Mouse (Mus musculus): ENCODE data around the gene Tuba1b.

GRCm38 (mm10) chr15:98893036-98893435, 41.3 kb downstream of the Tuba1b start:
- TF ChIP-seq CTCF (IDR thresholded peaks at IDR 0.05; ENCODE audit: low read depth) (no peak), EP300 (IDR thresholded peaks at IDR 0.05; ENCODE audit: low read depth) (no peak)
